Comparison of ENCODE assay signal across 30 mouse cellular contexts in genomic region chr14:28649411-28649810, GRCm38 (mm10).
"Had no signal": no experiment of that assay in that cellular context is flagged by ENCODE, and none has a peak within 500 bp of the region (broad histone marks: within the 10 kb centered on the region; RNA-seq: fewer than 3 reads in every experiment).

No protein-coding gene starts in this region.

- ATAC-seq: liver, embryonic 12.5 days; lung, postnatal 0 days; midbrain, embryonic 13.5 days; midbrain, embryonic 15.5 days; midbrain, embryonic 16.5 days had no signal

- H3K27me3 ChIP-seq: limb, embryonic 12.5 days; limb, embryonic 13.5 days; limb, embryonic 15.5 days; liver, embryonic 12.5 days; liver, embryonic 13.5 days; liver, embryonic 15.5 days; lung, embryonic 15.5 days; megakaryocyte, embryonic 14.5 days; midbrain, embryonic 12.5 days; midbrain, embryonic 13.5 days; midbrain, embryonic 15.5 days; neural tube, embryonic 12.5 days had no signal

- H3K36me3 ChIP-seq: limb, embryonic 10.5 days; limb, embryonic 12.5 days; limb, embryonic 13.5 days; limb, embryonic 15.5 days; liver, embryonic 12.5 days; liver, embryonic 13.5 days; liver, embryonic 15.5 days; lung, embryonic 15.5 days; midbrain, embryonic 10.5 days; midbrain, embryonic 12.5 days; midbrain, embryonic 13.5 days; midbrain, embryonic 15.5 days; neural tube, embryonic 12.5 days had no signal

- H3K27ac ChIP-seq: left cerebral cortex, adult 2 months; limb, embryonic 10.5 days; limb, embryonic 12.5 days; limb, embryonic 13.5 days; limb, embryonic 15.5 days; liver, embryonic 12.5 days; liver, embryonic 13.5 days; liver, embryonic 14.5 days; liver, embryonic 15.5 days; lung, embryonic 15.5 days; macrophage; midbrain, embryonic 10.5 days; midbrain, embryonic 12.5 days; midbrain, embryonic 13.5 days; midbrain, embryonic 15.5 days; neural tube, embryonic 12.5 days had no signal

- H3K9ac ChIP-seq: limb, embryonic 12.5 days; limb, embryonic 13.5 days; limb, embryonic 15.5 days; liver, embryonic 12.5 days; liver, embryonic 13.5 days; liver, embryonic 14.5 days; liver, embryonic 15.5 days; lung, embryonic 14.5 days; lung, embryonic 15.5 days; midbrain, embryonic 12.5 days; midbrain, embryonic 13.5 days; midbrain, embryonic 15.5 days; neural tube, embryonic 12.5 days had no signal

- H3K4me3 ChIP-seq: left cerebral cortex, adult 2 months; limb, embryonic 10.5 days; limb, embryonic 12.5 days; limb, embryonic 13.5 days; limb, embryonic 15.5 days; liver, embryonic 12.5 days; liver, embryonic 13.5 days; liver, embryonic 15.5 days; lung, embryonic 15.5 days; megakaryocyte, embryonic 14.5 days; midbrain, embryonic 10.5 days; midbrain, embryonic 12.5 days; midbrain, embryonic 13.5 days; midbrain, embryonic 15.5 days; myocyte; neural tube, embryonic 12.5 days had no signal

- DNase-seq: left cerebral cortex, postnatal 4 days; liver; liver, embryonic 13.5 days; lung, adult 18-20 months; lung, adult 2 months; lung, embryonic 14.5 days; lung, postnatal 14 days; lung, postnatal 36 days; midbrain, embryonic 14.5 days had no signal

- H3K4me2 ChIP-seq: limb, embryonic 12.5 days; limb, embryonic 13.5 days; limb, embryonic 15.5 days; liver, embryonic 11.5 days; liver, embryonic 12.5 days; liver, embryonic 13.5 days; liver, embryonic 15.5 days; lung, embryonic 14.5 days; lung, embryonic 15.5 days; midbrain, embryonic 11.5 days; midbrain, embryonic 12.5 days; midbrain, embryonic 13.5 days; midbrain, embryonic 15.5 days; neural tube, embryonic 12.5 days had no signal

- H3K9me3 ChIP-seq: limb, embryonic 10.5 days; limb, embryonic 12.5 days; limb, embryonic 13.5 days; limb, embryonic 15.5 days; liver, embryonic 12.5 days; liver, embryonic 13.5 days; liver, embryonic 15.5 days; lung, embryonic 15.5 days; midbrain, embryonic 10.5 days; midbrain, embryonic 12.5 days; midbrain, embryonic 13.5 days; midbrain, embryonic 15.5 days; neural tube, embryonic 12.5 days had no signal

- H3K4me1 ChIP-seq: liver, embryonic 12.5 days; liver, embryonic 13.5 days; liver, embryonic 15.5 days; lung, embryonic 15.5 days; megakaryocyte, embryonic 14.5 days; midbrain, embryonic 12.5 days; midbrain, embryonic 13.5 days; midbrain, embryonic 15.5 days; neural tube, embryonic 12.5 days had no signal
